ENCODE assay signal across 8 mouse cellular contexts in genomic region chr5:66150706-66151300, GRCm38 (mm10). TPM values are rescaled to one million over a fixed set of nuclear protein-coding genes. Genes with fewer than 3 reads are reported as not detected.
DNase-seq lines count a peak whose midpoint lies in the region; ATAC-seq and TF ChIP-seq lines count a peak whose summit lies in the region.

No protein-coding gene starts in this region.

- no peak for TF ChIP-seq POLR2A in spleen, adult 2 months (IDR thresholded peaks at IDR 0.05; ENCODE audit: low read depth, low read length)
- no peak for TF ChIP-seq POLR2A in cortical plate, adult 2 months (IDR thresholded peaks at IDR 0.05; ENCODE audit: extremely low read depth, insufficient read depth, low read length)

- H3K9ac ChIP-seq in intestine, postnatal 0 days (ENCODE audit: low read depth, low read length) = peak overlapping the region; percentile 80
- peak overlapping the region; percentile 74 for H3K9ac ChIP-seq in liver, postnatal 0 days (replicated peaks)
- H3K9ac ChIP-seq in neural tube, embryonic 12.5 days = 0 out of 2 replicates have a peak overlapping the region, but pooled peaks have one; percentile 21

- TF ChIP-seq EP300 in liver, postnatal 0 days (IDR thresholded peaks at IDR 0.05; ENCODE audit: low read depth) = no peak

- peak overlapping the region; percentile 77 for H3K4me3 ChIP-seq in spleen, adult 2 months (ENCODE audit: extremely low read depth, insufficient read depth, insufficient read length)
- peak overlapping the region; percentile 11 for H3K4me3 ChIP-seq in cortical plate, adult 2 months (ENCODE audit: insufficient read depth, low read length)
- peak overlapping the region; percentile 66 for H3K4me3 ChIP-seq in intestine, postnatal 0 days (ENCODE audit: low read depth, low read length)
- H3K4me3 ChIP-seq in liver, postnatal 0 days (ENCODE audit: low read depth, low read length) = peak overlapping the region; percentile 62
- H3K4me3 ChIP-seq in neural tube, embryonic 12.5 days = peak overlapping the region; percentile 39

- peak; percentile 84 for ATAC-seq in intestine, postnatal 0 days
- ATAC-seq in liver, postnatal 0 days = peak; percentile 66
- ATAC-seq in neural tube, embryonic 12.5 days (ENCODE audit: low FRiP score, low read depth) = no peak

- DNase-seq in spleen, adult 2 months (ENCODE audit: low read depth in 1 of 2, low spot score in 2 of 2) = peak in 1 of 2 experiments; percentile 11
- no peak for DNase-seq in spleen, postnatal 36 days (ENCODE audit: low spot score in 2 of 2)
- DNase-seq in heart, adult 18-20 months = peak; percentile 62 to 63
- peak; percentile 69 for DNase-seq in liver, postnatal 0 days
- peak; percentile 82 for DNase-seq in urinary bladder, postnatal 14 days (ENCODE audit: low spot score)

- under 1% methylated on average over 43 of the region's 43 CpGs for WGBS in spleen, adult 2 months
- under 1% methylated on average over 43 of the region's 43 CpGs for WGBS in intestine, postnatal 0 days
- under 1% methylated on average over 43 of the region's 43 CpGs for WGBS in liver, postnatal 0 days (ENCODE audit: insufficient replicate concordance)
- WGBS in neural tube, embryonic 12.5 days = under 1% methylated on average over 43 of the region's 43 CpGs

- H3K4me2 ChIP-seq in intestine, postnatal 0 days (replicated peaks; ENCODE audit: low read depth) = peak overlapping the region; percentile 80
- peak overlapping the region; percentile 77 for H3K4me2 ChIP-seq in liver, postnatal 0 days (ENCODE audit: low read depth, low read length)
- peak overlapping the region; percentile 82 for H3K4me2 ChIP-seq in neural tube, embryonic 12.5 days (replicated peaks)

- peaks cover 13% of the 10 kb centered on the region for H3K4me1 ChIP-seq in spleen, adult 2 months (ENCODE audit: control insufficient read depth, insufficient read depth, insufficient read length)
- H3K4me1 ChIP-seq in cortical plate, adult 2 months (ENCODE audit: control insufficient read depth, insufficient read depth, low read length) = peaks cover 1% of the 10 kb centered on the region; the same call in 1 of the 2 replicates
- no peaks in the 10 kb centered on the region for H3K4me1 ChIP-seq in intestine, postnatal 0 days (replicated peaks; ENCODE audit: control insufficient read depth, insufficient read depth, low read length)
- peaks cover 23% of the 10 kb centered on the region for H3K4me1 ChIP-seq in liver, postnatal 0 days (ENCODE audit: insufficient read depth)
- H3K4me1 ChIP-seq in neural tube, embryonic 12.5 days = peaks cover 13% of the 10 kb centered on the region

- no peaks in the 10 kb centered on the region for H3K9me3 ChIP-seq in intestine, postnatal 0 days (ENCODE audit: control insufficient read depth)
- no peaks in the 10 kb centered on the region for H3K9me3 ChIP-seq in liver, postnatal 0 days (ENCODE audit: low read length)
- H3K9me3 ChIP-seq in neural tube, embryonic 12.5 days = no peaks in the 10 kb centered on the region

- no peaks in the 10 kb centered on the region for H3K36me3 ChIP-seq in spleen, adult 2 months (ENCODE audit: control insufficient read depth, insufficient read depth, low read length)
- no peaks in the 10 kb centered on the region for H3K36me3 ChIP-seq in intestine, postnatal 0 days (ENCODE audit: control insufficient read depth, insufficient read depth)
- H3K36me3 ChIP-seq in liver, postnatal 0 days (replicated peaks; ENCODE audit: insufficient read depth, low read length) = no peaks in the 10 kb centered on the region
- H3K36me3 ChIP-seq in neural tube, embryonic 12.5 days = no peaks in the 10 kb centered on the region

- peaks cover 7% of the 10 kb centered on the region for H3K27me3 ChIP-seq in spleen, adult 2 months (ENCODE audit: control insufficient read depth, insufficient read depth, low read length)
- no peaks in the 10 kb centered on the region; the same call in 1 of the 2 replicates for H3K27me3 ChIP-seq in intestine, postnatal 0 days (replicated peaks; ENCODE audit: control insufficient read depth, insufficient read depth, low read length)
- H3K27me3 ChIP-seq in liver, postnatal 0 days (ENCODE audit: insufficient read depth, low read length) = peaks cover 14% of the 10 kb centered on the region
- peaks cover 37% of the 10 kb centered on the region for H3K27me3 ChIP-seq in neural tube, embryonic 12.5 days (replicated peaks)

- H3K27ac ChIP-seq in spleen, adult 2 months (ENCODE audit: insufficient read depth, low read length) = peak overlapping the region; percentile 77
- no peak overlapping the region for H3K27ac ChIP-seq in cortical plate, adult 2 months (ENCODE audit: insufficient read depth, low read length)
- peak overlapping the region; percentile 95 for H3K27ac ChIP-seq in intestine, postnatal 0 days (ENCODE audit: low read depth, low read length)
- H3K27ac ChIP-seq in liver, postnatal 0 days (ENCODE audit: low read depth) = peak overlapping the region; percentile 97
- H3K27ac ChIP-seq in neural tube, embryonic 12.5 days = peak overlapping the region; percentile 42; the same call in 1 of the 2 replicates

- TF ChIP-seq CTCF in spleen, adult 2 months (IDR thresholded peaks at IDR 0.05; ENCODE audit: extremely low read depth, insufficient read depth, insufficient read length, insufficient replicate concordance) = no peak
- no peak for TF ChIP-seq CTCF in cortical plate, adult 2 months (IDR thresholded peaks at IDR 0.05; ENCODE audit: extremely low read depth, insufficient read depth, low read length)
- TF ChIP-seq CTCF in intestine, postnatal 0 days (IDR thresholded peaks at IDR 0.05; ENCODE audit: low read depth) = no peak
- no peak for TF ChIP-seq CTCF in liver, postnatal 0 days (IDR thresholded peaks at IDR 0.05; ENCODE audit: low read depth)

RNA-seq across cellular contexts. Expression of gene Rbm47, which starts 22.1 kb away (rescaled TPM):
- polyA plus RNA-seq in spleen, adult 2 months (2012; rRNA removed) = 10.5 and 15.7 TPM in 2 replicates
- 0.57 and 0.73 TPM in 2 replicates for polyA plus RNA-seq in cortical plate, adult 2 months (2012; rRNA removed)
- total RNA-seq in heart, adult 18-20 months (2021) = 1 to 10 TPM; 2.1 to 5.2 TPM
- 146 and 175 TPM in 2 replicates for polyA plus RNA-seq in intestine, postnatal 0 days (2015; fragmentation: Nextera tagmentation; extraction: Ambion mirVana)
- 20.5 and 22.8 TPM in 2 replicates for polyA plus RNA-seq in liver, postnatal 0 days (2015; fragmentation: Nextera tagmentation; extraction: Ambion mirVana)
- polyA plus RNA-seq in neural tube, embryonic 12.5 days (2016; fragmentation: Nextera tagmentation; extraction: Ambion mirVana) = 1.3 and 1.4 TPM in 2 replicates

Comparison
In these comparisons a context has a peak if more than half of its experiments do, and no peak if none do; other contexts are left out.
1. DNase-seq: peak in heart, adult 18-20 months (2 of 2), liver, postnatal 0 days (single experiment) and urinary bladder, postnatal 14 days (single experiment); none in spleen, postnatal 36 days (0 of 2).
2. H3K4me3 ChIP-seq: peak in every context shown above with its lines; median percentile 77 in spleen, adult 2 months; 66 in intestine, postnatal 0 days; 62 in liver, postnatal 0 days; 39 in neural tube, embryonic 12.5 days; 11 in cortical plate, adult 2 months.
3. H3K9ac ChIP-seq: peak in every context shown above with its lines; median percentile 80 in intestine, postnatal 0 days; 74 in liver, postnatal 0 days; 21 in neural tube, embryonic 12.5 days.
4. Peak in every context shown above with its lines, with median percentiles within 50 percentile points of each other: H3K4me2 ChIP-seq.